Mouse (Mus musculus) heart, embryonic 11.5 days (tissue): Measurements from ENCODE around the gene Prm1. TPM values are rescaled to one million over a fixed set of nuclear protein-coding genes. Genes with fewer than 3 reads are reported as not detected.

Experiments used
- ATAC-seq: fragments of 200-750 bp; cut with Nextera tagmentation; replicated peaks from 2 replicates; pipeline ENCODE4 v1.8.0; 2017; ENCODE audit warnings: moderate library complexity; ENCODE audit not compliant: insufficient number of reproducible peaks, low FRiP score, low TSS enrichment
- H3K27ac ChIP-seq: fragments of 300-500 bp; sonication (generic); 2 replicates; pipeline ENCODE4 v1.5.1; 2014; ENCODE audit warnings: mild to moderate bottlenecking, low read depth, low read length
- H3K27me3 ChIP-seq: fragments of 300-500 bp; sonication (generic); 2 replicates; pipeline ENCODE4 v1.6.1; 2014; ENCODE audit warnings: mild to moderate bottlenecking, low read length, mixed read lengths; ENCODE audit not compliant: control insufficient read depth, insufficient read depth
- H3K36me3 ChIP-seq: fragments of 300-500 bp; sonication (generic); 2 replicates; pipeline ENCODE4 v1.6.1; 2014; ENCODE audit warnings: mild to moderate bottlenecking, low read length, moderate library complexity, mixed read lengths; ENCODE audit not compliant: control insufficient read depth, insufficient read depth
- H3K4me1 ChIP-seq: fragments of 300-500 bp; sonication (generic); 2 replicates; pipeline ENCODE4 v1.6.1; 2014; ENCODE audit warnings: low read length; ENCODE audit not compliant: control insufficient read depth, insufficient read depth
- H3K4me2 ChIP-seq: fragments of 300-500 bp; sonication (generic); 2 replicates; pipeline ENCODE4 v1.6.1; 2014; ENCODE audit warnings: mild to moderate bottlenecking, moderate library complexity
- H3K4me3 ChIP-seq: fragments of 300-500 bp; sonication (generic); 2 replicates; pipeline ENCODE4 v1.5.1; 2014; ENCODE audit warnings: low read depth, low read length
- H3K9ac ChIP-seq: fragments of 300-500 bp; sonication (generic); 2 replicates; pipeline ENCODE4 v1.6.1; 2014; ENCODE audit warnings: mild to moderate bottlenecking, low read depth, low read length, moderate library complexity
- H3K9me3 ChIP-seq: fragments of 300-500 bp; sonication (generic); replicated peaks from 2 replicates; pipeline ENCODE4 v1.6.1; 2016; ENCODE audit warnings: low read length; ENCODE audit not compliant: control insufficient read depth
- WGBS: fragments of 180-500 bp; shearing (Covaris S2); extraction: QIAGEN DNeasy Blood & Tissue Kit; methylation state at CpG from one replicate; pipeline ENCODE4 v1.1.7; 2014; ENCODE audit not compliant: insufficient replicate concordance; 5-methylcytosine and 5-hydroxymethylcytosine counted together
- polyA plus RNA-seq: library from polyadenylated mRNA; unstranded; fragments of >200 nt; fragmentation: Nextera tagmentation; extraction: Ambion mirVana; gene quantifications from 2 replicates; pipeline ENCODE4 v1.2.1, GENCODE M21; 2014

Prm1 gene
- polyA plus RNA-seq, 1 experiment from 2014 or later: not detected

DNA sequence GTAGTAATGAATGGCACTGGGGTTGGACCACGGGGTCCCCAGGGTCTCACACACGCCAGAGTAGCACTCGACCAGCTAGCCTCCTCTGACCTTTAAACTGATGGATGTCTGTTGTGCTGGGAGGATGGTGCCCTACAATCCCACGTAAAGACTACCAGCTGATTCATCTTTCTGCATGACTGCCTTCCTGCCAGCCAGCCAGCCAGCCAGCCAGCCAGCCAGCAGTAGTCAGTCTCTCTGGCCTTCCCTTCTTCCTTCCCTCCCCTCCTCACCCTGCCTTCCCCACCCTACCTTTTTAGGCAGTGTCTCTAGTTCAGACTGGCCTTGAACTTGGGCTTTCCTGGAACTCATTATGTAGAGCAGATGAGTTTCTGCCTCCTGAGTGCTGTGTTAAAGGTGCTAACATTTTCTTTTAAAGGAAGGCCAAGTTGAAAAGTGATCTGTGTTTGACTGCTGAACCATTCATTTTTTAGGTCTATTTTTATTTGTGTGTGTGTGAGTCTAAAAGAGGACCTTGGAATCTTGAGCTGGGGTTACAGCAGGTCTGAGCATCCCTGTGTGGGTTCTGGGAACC lies 36.7 kb upstream of the Prm1 start:
- Histone ChIP-seq H3K27ac (no peak overlapping the region), H3K4me1 (peaks cover 37% of the 10 kb centered on the region), H3K9ac (no peak overlapping the region), H3K9me3 (no peaks in the 10 kb centered on the region), H3K27me3 (no peaks in the 10 kb centered on the region), H3K4me3 (no peak overlapping the region), H3K36me3 (no peaks in the 10 kb centered on the region), H3K4me2 (no peak overlapping the region)
- WGBS: 77% methylated on average over 4 of the region's 4 CpGs
- ATAC-seq: no peak

- 82% methylated on average over 12 of the region's 14 CpGs for WGBS
- Histone ChIP-seq H3K36me3 (no peaks in the 10 kb centered on the region), H3K4me1 (peaks cover 35% of the 10 kb centered on the region), H3K9me3 (no peaks in the 10 kb centered on the region), H3K27me3 (no peaks in the 10 kb centered on the region), H3K4me2 (no peak overlapping the region), H3K4me3 (no peak overlapping the region), H3K9ac (no peak overlapping the region), H3K27ac (no peak overlapping the region)
- ATAC-seq: no peak
Observed at GRCm38 (mm10) chr16:10840018-10840417, 34.4 kb upstream of the Prm1 start.

- Histone ChIP-seq H3K4me2 (peak overlapping the region; percentile 19), H3K27ac (peak overlapping the region; percentile 81), H3K9ac (peak overlapping the region; percentile 49; the same call in 1 of the 2 replicates), H3K9me3 (no peaks in the 10 kb centered on the region), H3K36me3 (no peaks in the 10 kb centered on the region), H3K27me3 (no peaks in the 10 kb centered on the region), H3K4me3 (no peak overlapping the region), H3K4me1 (peaks cover 32% of the 10 kb centered on the region)
- no peak for ATAC-seq
- 43% methylated on average over 10 of the region's 10 CpGs for WGBS
Observed at GRCm38 (mm10) chr16:10838487-10839245, 33.0 kb upstream of the Prm1 start.

DNA sequence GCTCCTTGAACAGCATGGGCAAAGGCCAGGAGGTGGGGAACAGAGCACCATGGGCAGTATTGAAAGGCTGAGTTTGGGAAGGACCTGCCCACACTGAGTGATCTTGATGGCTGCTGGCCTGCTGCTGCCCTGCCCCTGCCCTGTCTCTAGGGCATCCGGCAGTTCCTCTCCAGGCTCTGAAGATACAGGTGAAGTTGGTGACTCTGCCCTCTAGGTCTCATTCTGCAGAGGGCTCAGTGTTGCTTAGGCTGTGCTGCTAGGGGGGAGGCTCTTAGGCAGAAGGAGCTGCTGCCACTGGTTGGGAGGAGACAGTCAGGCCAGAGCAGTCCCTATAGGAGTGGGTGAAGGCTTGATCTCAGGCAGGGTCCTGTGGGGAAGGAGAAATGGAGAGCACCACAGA lies 32.3 kb upstream of the Prm1 start:
- peak overlapping the region; percentile 49; the same call in 1 of the 2 replicates for H3K9ac ChIP-seq
- WGBS: 86% methylated on average over 1 of the region's 1 CpGs
- no peak overlapping the region for H3K4me3 ChIP-seq
- no peaks in the 10 kb centered on the region for H3K9me3 ChIP-seq
- H3K4me1 ChIP-seq: peaks cover 27% of the 10 kb centered on the region
- ATAC-seq: no peak
- peak overlapping the region; percentile 19; the same call in 1 of the 2 replicates for H3K4me2 ChIP-seq
- H3K36me3 ChIP-seq: no peaks in the 10 kb centered on the region
- H3K27me3 ChIP-seq: no peaks in the 10 kb centered on the region
- peak overlapping the region; percentile 81 for H3K27ac ChIP-seq

GRCm38 (mm10) chr16:10837250-10837649 lies 31.6 kb upstream of the Prm1 start:
- Histone ChIP-seq H3K27me3 (no peaks in the 10 kb centered on the region), H3K4me3 (no peak overlapping the region), H3K27ac (no peak overlapping the region), H3K4me1 (peaks cover 27% of the 10 kb centered on the region), H3K9me3 (no peaks in the 10 kb centered on the region), H3K4me2 (no peak overlapping the region), H3K9ac (no peak overlapping the region), H3K36me3 (no peaks in the 10 kb centered on the region)
- WGBS: 79% methylated on average over 3 of the region's 3 CpGs
- ATAC-seq: no peak

GRCm38 (mm10) chr16:10836388-10836787 lies 30.7 kb upstream of the Prm1 start:
- no peak overlapping the region for H3K27ac ChIP-seq
- no peaks in the 10 kb centered on the region for H3K9me3 ChIP-seq
- ATAC-seq: no peak

GRCm38 (mm10) chr16:10834911-10835587 lies 29.4 kb upstream of the Prm1 start, which contains the start of gene Rmi2:
Gene Rmi2, plus strand, starts transcription at chr16:10835059.
- Histone ChIP-seq H3K9ac (peak within 1 kb of the TSS; percentile 88), H3K9me3 (no peaks in the 10 kb centered on the region), H3K4me3 (peak within 1 kb of the TSS; percentile 88), H3K27me3 (no peaks in the 10 kb centered on the region), H3K4me1 (peaks cover 27% of the 10 kb centered on the region), H3K27ac (peak within 1 kb of the TSS; percentile 88), H3K36me3 (no peaks in the 10 kb centered on the region), H3K4me2 (peak within 1 kb of the TSS; percentile 94)
- under 1% methylated on average over 69 of the region's 69 CpGs for WGBS
- peak; percentile 92 for ATAC-seq

More at GRCm38 (mm10) chr16:10836388-10836787, 30.7 kb upstream of the Prm1 start:
- Histone ChIP-seq H3K4me3 (no peak overlapping the region), H3K27me3 (no peaks in the 10 kb centered on the region), H3K36me3 (no peaks in the 10 kb centered on the region), H3K4me2 (no peak overlapping the region), H3K9ac (no peak overlapping the region), H3K4me1 (peaks cover 27% of the 10 kb centered on the region)
- WGBS: 91% methylated on average over 3 of the region's 3 CpGs

- Histone ChIP-seq H3K4me3 (peak overlapping the region; percentile 88), H3K9ac (peak overlapping the region; percentile 56; the same call in 1 of the 2 replicates), H3K4me1 (peaks cover 23% of the 10 kb centered on the region), H3K9me3 (no peaks in the 10 kb centered on the region), H3K4me2 (peak overlapping the region; percentile 94), H3K27me3 (no peaks in the 10 kb centered on the region), H3K27ac (no peak overlapping the region), H3K36me3 (no peaks in the 10 kb centered on the region)
- no peak for ATAC-seq
- WGBS: 9% methylated on average over 12 of the region's 12 CpGs
Observed at GRCm38 (mm10) chr16:10834542-10834910, 28.9 kb upstream of the Prm1 start.
